Mouse (Mus musculus): ENCODE results near the gene Phf21a.

- no peak for TF ChIP-seq POLR2A (IDR thresholded peaks at IDR 0.05; ENCODE audit: low read depth, low read length)
- no peak for TF ChIP-seq CTCF (IDR thresholded peaks at IDR 0.05; ENCODE audit: extremely low read depth, insufficient read depth, insufficient read length, insufficient replicate concordance)
Observed at GRCm38 (mm10) chr2:92241317-92241716, 148.4 kb downstream of the Phf21a start.

Measured in spleen, adult 2 months (tissue).